Mouse (Mus musculus) brain, embryonic 14.5 days (tissue): Measurements from ENCODE around the gene Ltc4s.

Experiments
- CTCF ChIP-seq: fragments of 200-500 bp; IDR thresholded peaks from 2 replicates; pipeline ENCODE4 v1.5.1; 2012; ENCODE audit warnings: inconsistent platforms, mild to moderate bottlenecking, moderate library complexity, borderline replicate concordance; ENCODE audit not compliant: insufficient read depth, insufficient read length; ENCODE audit errors: extremely low read depth
- POLR2A ChIP-seq: fragments of 200-500 bp; IDR thresholded peaks from 2 replicates; pipeline ENCODE4 v1.6.1; 2012; ENCODE audit warnings: mild to moderate bottlenecking, inconsistent platforms, borderline replicate concordance; ENCODE audit not compliant: poor library complexity, insufficient read depth, insufficient read length, severe bottlenecking; ENCODE audit errors: extremely low read depth

GRCm38 (mm10) chr11:50222559-50223276 is 15.7 kb downstream of the Ltc4s start:
- TF ChIP-seq POLR2A (no peak), CTCF (no peak)
